Mouse (Mus musculus) left cerebral cortex, adult 8-10 months (tissue): ENCODE data around the gene Rapgef2. TPM values are rescaled to one million over a fixed set of nuclear protein-coding genes. Genes with fewer than 3 reads are reported as not detected.
A peak's percentile ranks its signal among the peaks of the same experiment; 100 is the strongest.

ENCODE experiments used
- DNase-seq, 2 experiments: peaks; one replicate each; pipeline ENCODE4 v3.0.0; 2022; ENCODE audit warnings: low spot score in 2 of 2
- total RNA-seq, 4 experiments: library from RNA; stranded (reverse); gene quantifications; 2 replicates each; pipeline ENCODE4 v1.2.4; 2022

The Rapgef2 gene
- total RNA-seq, 4 experiments from 2014 or later: 110 to 130 (median 124) TPM

DNA sequence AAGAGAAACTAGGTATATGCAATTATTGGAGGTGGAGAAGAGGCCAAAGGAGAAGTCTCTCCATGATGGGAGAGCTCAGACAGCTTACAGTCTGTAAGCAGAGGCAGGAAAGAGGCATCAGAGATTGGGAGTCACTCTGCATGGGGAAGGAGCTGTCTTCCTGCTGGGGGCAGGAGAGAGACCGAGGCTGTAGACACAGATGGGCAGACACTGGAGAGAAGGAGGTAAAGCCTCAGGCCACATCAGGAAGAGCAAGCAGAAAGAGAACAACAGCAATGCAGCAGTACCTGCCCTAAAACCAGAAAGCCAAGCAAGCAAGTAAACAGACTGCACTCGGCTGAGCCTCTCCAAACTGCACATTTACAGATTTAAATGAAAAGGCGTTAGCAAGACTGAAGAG is 81.2 kb downstream of the Rapgef2 start:
- DNase-seq: no peak

DNA sequence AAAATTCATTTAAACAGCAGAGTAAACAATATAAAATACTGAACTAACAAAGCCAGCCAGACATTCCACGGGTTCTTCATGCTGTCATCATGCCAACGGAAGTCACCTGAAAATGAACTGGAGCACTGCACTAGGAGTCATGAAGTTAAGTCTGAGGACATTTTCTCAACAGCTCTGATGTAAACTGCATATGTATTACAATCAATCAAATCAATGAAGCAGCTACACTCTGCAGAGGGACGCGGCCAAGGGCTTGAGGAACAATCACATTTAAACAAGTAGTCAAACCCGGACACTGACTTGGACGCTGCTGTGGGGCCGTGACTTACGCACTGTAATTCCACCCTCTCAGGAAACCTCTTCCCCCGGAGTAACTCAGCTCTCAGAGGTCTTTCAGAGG is 82.1 kb downstream of the Rapgef2 start:
- DNase-seq: no peak

DNA sequence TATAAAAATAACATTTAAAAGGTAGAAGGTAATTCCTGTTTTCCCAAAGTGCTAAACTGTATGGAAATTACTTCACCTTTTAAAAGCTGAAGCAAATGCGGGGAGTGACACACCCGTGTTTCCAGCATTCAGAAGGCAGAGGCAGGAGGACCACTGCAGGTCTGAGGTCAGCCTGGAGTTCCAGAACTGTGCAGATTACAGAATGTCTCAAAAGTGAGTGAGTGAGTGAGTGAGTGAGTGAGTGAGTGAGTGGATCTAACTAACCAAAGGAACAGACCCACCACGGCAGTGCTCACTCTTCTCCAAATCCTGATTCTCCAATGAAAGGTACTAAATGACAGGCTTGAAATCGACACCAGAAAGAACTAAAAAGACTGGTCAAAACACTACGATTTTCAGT is 82.5 kb downstream of the Rapgef2 start:
- DNase-seq: no peak

DNA sequence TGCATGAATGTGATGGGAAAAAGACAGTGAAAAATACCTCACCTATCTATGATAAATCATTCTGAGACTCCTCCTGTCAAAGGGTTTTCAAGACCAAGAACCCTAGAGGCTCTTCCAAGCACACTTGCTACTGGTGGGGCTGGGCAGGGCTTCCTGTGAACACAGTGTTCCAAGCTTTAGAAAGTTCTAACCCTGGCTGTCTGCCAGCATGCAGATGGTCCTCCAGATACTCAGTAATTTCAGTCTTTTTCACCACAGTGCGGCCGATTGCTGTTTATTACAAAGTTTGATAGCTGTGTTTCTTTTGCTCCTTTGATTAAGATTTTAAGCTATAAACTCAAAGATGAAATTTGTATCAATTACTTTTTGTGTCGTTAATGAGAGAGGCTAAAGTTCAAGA is 83.1 kb downstream of the Rapgef2 start:
- no peak for DNase-seq

DNA sequence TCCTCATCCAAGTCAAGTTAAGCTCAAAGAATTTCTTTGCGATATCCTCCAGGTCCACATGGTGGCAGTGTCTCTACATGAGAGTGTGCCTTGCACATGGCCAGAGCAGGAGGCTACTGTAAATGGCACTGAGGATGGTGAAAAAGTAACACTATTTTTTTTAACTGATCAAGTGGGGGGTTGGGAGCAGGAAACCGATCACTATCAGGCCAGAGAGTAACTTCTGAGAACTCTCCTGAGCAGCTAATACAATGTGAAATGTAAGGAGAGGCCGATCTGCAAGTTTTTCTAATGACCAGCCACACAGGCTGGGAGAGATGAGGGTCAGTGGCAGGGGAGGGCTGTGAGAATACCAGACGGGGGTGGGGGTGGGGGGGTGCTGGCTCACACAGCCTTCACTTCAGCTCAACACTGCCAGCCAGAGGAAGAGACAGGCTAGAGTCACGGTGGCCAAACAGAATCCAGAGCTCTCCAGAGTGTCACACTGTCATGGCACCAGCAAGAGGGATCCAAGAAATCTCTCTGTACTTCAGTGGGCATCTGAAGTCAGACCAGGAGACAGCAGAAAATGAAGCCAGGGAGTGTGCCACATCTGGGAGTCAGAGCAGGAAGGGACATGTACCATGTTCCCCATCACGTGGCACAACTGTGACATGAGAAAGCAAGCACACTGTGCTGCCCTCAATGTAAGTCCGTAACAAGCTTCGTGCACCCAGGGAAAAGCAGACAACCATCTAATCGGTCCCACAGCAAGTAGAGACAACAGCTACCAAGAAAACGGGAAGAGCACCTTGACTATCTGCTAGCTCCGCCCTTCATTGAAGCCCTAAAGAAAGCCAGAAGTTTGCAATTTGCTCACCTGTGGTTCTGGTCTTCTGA is 83.8 kb downstream of the Rapgef2 start:
- peak in 1 of 2 experiments; percentile 48 for DNase-seq

DNA sequence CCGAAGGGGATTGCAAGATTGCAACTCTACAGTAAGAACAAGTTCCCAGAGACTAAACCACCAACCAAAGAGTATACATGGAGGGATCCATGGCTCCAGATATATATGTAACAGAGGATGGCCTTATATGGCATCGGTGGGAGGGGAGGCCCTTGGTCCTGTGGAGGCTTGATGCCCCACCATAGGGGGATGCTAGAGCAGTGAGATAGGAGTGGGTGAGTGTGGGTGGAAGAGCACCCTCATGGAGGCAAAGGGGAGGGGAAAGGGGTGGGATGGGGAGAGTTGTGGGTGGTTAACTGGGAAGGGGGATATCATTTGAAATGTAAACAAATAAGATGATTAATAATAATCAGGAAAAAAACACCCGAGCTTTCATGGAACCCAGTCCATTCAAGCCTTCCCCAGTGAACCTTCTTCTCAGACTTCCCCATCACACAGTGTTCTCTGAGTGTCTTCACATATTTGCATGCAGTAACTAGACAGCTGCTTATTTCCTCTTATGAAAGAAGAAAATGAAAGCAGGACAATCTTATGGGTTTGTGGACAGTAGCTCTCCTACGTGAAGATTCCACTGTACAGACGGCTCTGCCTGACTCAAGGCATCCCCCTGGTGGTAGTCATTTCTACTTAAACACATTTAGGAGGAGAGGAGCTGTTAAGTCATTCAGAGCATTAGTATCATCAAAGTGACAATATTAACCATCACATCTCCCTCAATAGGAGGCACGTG is 89.4 kb downstream of the Rapgef2 start:
- DNase-seq: no peak

DNA sequence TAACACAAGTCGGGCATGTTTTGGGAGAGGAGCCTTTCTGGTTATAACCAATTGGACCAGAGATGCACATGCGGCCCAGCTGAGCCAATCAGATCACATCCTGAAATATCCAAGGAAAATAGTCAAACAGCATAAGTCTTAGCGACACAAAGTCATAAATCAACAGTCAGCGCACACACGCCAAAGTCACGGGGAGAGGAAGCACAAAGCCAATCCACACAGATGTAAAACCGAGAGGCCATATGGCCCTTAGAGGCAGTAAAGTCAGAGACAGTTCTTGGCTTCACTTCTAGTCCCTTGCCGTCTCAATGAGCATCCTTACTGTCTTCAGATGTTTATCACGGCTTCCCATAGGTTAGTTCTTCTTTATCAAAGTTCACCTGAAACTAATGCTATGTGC is 91.0 kb downstream of the Rapgef2 start:
- DNase-seq: no peak

DNA sequence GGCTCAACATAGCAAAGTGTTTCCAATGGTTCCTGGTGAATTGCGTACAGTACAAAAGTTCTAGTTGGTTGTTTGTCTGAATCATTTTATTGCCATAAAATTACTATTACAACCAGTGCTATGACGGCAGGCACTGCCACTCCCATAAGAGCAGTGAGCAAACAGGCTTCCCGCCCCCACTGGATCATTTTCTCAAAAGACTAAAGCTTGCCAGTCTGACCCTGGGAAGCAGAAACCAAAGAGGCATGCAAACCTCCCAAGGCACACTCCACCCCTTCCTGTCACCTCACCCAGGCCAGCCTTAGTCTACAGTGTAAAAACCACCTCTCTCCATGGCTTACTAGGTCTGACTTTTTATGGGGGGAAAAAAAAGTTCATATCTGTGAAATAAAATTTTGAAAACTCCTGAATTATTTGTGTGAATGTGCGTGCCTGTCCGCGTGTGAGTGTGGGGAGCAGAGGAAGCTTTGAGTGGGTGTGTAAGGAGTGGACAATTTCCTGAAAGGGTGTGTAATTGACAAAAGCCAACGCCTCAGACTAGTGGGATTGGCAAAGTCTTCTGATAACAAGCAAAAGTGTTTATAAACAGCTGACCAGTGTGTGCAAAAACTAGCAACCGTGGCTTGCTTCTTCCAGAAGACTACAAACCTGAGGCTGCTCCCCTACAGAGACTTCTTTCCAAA is 92.1 kb downstream of the Rapgef2 start:
- no peak for DNase-seq

DNA sequence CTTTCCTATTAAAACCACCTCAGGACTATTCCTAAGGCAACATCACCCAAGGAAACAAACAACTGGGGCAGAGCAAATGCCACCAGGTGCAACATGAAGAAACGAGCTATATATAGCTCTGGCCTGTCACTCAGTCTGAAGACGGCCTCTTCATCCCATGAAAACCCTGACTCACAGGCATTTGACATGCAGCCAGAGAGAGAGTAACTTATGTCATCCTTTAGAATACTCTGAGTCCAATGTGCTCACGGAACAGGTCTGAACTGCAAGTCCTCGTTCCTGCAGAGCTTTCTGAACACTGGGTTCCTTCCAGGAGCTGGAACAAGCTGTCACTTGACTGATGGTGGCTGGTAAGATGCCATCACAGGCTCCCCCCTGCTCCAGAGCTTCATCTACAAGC is 93.3 kb downstream of the Rapgef2 start:
- no peak for DNase-seq

DNA sequence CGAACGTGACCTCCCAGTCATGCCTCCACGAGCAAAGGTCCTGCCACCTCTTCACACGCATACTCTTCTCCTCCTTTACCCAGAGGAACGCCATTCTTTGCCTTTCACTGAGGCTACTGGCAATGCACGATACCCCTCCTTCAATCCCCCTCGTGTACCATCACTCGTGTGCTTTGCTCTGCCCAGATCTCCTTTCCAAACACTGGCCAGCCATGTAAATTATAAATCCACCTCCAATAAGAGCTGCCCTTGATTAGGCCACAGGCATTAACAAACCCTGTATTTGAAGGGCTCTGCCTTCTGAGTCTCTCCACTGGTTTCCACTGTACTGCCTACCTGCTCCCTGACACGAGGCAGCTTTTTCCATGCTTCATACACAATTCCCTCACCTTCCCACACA is 94.3 kb downstream of the Rapgef2 start:
- no peak for DNase-seq

DNA sequence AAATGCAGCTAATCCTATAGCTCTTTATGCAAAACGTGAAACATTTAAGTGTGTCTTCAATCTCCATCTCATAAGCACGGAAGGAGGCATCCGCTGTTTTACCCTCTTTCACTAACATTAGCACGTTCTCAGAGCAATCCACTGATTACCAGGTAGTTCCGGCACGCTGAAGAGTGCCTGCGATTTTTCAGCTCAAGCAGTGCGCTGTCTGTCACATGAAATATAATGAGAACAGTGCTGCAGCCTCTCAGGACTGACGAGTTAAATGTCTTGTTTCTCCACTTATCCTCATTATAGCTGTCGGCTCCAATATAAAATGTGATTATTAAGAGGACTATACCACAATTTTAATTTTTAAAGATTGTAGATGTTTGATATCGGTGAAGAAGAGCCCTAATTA is 94.8 kb downstream of the Rapgef2 start:
- no peak for DNase-seq

DNA sequence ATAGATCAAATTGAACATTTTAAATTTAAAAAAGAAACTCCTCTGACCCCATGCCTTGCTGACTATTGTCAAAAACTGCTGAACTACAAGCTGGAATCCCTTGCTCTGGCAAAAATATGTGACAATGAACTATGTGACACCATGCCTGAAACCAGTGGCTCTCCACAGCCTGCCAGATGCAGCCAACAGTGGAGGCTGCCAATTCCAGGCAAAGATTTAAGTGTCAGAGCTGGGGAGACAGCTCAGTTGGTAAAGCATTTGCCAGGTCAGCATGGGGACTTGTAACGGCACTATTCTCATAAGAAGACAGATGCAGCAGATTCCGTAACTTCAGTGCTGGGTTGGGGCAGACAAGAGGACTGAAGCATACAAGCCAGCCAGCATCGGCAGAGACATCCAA is 95.9 kb downstream of the Rapgef2 start:
- no peak for DNase-seq

DNA sequence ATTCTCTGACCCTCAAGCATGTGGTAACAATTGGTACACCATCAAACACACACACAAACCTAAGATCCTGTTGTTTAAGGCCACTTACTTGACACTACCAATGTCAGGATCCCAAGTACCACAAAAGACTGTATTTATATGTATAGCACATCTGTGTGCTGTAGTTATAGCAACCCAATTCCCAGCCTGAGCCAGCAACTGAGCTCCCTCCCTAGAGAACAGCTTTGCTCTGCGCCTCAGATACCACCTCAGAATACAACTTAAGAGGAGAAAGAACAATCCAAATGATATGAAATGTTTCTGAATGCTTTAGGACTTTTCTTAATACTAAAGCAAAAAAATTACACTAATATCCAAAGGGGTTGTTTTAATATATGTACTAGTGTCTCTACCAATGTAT is 98.4 kb downstream of the Rapgef2 start:
- DNase-seq: no peak

DNA sequence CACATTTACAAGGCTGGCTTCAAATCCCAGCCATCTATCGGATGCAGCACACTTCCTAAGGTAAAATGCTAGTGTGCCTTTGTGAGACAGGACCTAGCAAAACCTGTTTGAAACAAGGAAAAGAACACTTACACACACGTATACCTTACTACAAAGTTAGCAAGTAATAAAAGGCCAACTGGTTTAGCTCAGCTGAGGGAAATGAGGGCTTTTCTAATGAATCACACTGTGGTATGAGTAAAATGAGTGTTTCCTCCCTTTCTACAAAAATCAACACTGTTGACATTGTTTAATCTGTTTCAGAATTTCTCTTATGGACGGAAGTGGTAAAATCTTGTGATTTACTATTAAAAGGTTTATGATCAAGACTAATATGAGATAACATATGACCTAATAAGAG is 104.0 kb downstream of the Rapgef2 start:
- DNase-seq: no peak

DNA sequence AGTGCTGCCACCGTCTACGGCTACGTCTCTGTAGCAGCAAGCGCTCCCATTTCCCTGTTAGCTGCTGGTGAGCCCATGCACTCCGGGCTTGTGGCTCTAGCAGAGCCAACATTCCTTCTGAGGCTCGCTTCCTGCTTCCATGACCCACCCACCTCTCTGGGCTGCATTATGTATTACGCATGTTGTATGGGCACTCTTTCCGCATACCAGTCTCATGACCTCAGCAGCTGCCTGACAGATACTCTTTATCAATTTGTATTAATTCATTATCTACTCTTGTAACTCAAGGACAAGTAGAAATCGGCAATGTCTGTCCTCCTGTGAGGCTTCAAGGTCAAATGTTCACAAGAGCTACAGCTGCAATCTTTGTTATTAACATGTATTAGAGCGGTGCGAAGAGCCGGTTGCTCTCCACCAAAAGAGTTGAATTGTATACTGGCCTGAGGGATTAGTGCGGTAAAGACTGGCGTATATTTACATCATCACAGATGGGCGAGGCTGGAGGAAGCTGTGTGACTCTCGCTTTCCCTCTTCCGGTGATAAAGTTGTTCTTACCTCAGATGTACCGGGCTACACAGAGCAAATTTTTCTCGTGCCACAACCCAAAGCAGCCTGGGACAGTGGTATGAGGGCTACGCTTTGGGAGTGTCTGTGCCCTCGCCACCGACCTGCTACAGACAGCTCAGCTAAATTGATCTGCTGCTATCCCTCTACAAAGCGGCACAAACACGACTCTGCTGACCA is 104.9 kb downstream of the Rapgef2 start:
- no peak for DNase-seq

DNA sequence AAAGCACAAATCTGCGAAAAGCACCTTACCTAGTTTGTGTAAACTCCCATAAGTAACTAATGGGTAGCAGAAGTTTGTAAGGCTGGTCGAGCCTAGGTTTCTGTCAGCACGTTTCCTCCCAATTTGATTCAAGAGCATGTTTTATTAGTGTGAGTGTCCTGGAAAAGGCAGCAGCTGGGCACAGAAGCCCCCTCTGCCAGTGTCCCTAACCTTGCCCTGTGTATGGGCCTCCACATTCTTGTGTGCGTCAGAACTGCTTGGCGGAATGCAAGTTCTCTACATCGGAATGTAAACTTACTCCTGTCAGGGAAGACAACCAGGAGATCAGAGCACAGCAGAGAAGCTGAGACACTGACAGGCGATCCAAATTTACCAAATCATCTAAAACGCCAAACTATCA is 106.2 kb downstream of the Rapgef2 start:
- DNase-seq: no peak

DNA sequence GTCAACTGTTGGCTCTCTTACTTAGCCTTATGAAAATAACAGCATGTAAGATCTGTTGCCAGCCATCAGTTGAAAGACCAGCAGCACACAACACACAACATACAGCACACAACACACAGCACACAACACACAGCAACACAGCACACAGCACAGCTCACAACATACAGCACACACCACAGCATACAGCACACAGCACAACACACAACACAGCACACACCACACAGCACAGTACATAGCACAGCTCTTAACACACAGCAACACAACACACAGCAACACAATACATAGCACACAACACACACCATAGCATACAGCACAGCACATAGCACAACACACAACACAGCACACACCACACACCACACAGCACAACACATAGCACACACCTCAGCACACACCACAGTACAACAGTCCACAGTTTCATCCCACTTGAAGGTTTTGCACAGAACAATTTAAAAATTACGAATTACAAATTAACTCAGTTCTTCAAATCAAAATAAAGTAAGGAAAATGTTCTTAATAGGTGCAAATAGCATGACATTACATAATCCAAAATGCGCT is 106.7 kb downstream of the Rapgef2 start:
- no peak for DNase-seq

DNA sequence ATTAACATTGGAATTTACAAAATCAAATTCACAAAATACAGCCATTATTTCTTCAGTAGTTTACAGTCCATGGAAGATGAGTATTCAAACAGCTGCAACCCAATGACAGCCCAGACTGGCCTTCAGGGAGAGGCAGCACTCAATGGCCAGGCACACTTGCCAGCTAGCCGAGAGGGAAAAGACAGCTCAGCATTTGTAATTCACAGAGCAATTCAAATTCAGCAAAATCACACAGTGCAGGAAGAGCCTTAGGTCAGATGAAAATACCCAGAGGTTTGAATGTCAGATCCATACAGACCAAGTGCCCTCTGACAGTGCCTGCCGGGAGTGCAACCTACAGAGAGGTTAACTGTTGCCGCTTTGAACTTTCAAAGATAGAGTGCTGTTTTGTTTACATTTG is 107.6 kb downstream of the Rapgef2 start:
- no peak for DNase-seq

DNA sequence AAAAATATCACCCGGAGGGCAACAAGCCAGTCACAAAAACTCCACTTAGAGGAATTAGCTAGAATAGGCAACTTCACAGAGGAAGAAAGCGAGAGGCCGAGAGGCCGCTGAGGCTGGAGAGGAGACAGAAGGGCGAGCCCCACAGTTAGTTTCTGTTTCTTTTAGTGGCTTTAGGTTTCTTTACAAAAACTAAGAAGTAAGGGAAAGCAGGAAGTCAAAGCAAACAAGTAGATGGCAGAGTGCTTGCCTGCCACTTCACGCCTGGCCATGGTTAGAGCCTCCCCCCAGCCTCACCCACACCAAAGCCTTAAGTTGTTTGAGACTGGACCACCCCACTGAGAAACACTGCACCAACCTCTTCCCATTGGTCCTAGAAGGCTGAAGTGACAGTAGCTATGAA is 108.2 kb downstream of the Rapgef2 start:
- DNase-seq: no peak

DNA sequence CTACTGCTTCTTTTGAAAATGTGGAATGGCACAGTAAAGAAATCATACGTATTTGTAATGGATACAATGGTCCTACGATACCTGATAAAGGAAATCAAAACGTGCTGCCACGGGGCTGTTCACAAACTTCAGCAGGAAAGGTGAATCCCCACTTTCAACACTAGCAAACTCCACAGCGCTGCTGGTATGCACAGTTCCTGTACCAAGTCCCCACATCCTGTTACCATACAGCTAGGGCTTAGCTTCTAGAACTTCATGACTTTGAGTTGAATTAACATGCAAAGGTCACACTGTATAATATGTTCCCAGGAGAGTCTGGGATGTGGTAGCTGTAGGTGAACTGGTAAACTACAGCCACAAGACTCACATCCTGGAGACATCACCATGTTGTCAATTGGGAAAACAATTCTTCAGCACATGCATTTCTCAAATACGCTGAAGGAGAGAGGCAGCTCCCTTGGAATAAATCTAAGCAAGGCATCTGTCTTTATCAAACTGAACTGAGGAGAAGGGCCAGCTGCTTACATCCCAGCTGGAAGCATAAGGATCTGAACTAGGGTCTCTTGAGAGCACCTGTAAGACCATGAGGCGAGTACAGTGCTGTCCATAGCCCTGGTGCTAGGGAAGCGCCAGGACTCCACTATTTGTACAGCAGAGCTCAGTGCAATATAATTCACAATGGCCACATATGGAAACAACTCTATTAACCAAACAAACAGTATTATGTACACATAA is 109.0 kb downstream of the Rapgef2 start:
- no peak for DNase-seq

DNA sequence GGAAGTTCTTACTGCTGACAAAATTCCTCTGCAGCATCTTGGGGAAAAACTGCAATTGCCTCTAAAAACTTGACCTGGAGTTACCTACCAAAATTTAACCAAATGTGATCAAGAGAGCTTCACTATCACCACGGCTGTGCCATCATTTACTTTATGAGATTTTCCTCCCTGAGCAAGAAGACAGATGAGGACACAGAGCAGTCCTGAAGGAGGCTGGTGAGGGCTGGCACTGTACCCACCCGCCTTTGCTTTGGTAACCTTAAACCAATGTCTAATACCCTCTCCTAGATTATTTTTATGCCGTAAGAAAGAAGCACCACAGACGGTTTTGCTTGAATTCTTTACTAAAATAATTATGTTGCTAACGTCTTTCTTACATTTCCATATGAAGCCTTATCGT is 112.1 kb downstream of the Rapgef2 start:
- no peak for DNase-seq
